ENCODE assay signal across 9 mouse cellular contexts in the genomic region with DNA sequence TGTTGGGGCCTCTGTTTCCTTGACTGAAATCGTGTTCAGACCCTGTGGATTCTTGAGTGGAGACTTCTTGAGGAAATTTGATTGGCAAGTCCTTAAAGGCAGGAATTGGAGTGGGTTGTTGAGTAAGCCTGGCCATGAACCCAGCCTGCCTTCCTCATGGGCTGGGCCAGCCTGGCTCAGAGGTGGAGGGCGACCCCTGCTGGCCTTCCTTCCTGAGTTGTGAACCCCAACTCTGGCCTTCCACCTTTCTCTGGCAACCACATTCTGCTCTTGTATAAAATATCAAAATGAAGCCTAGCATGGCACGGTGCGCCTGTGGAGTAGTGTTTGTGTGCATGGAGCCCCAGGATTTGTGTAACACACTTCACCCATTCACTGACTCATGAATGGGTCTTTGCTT. TPM values are rescaled to one million over a fixed set of nuclear protein-coding genes. Genes with fewer than 3 reads are reported as not detected.
DNase-seq lines count a peak whose midpoint lies in the region; ATAC-seq and TF ChIP-seq lines count a peak whose summit lies in the region.
"Had no signal": no experiment of that assay in that cellular context is flagged by ENCODE, and none has a peak within 500 bp of the region (broad histone marks: within the 10 kb centered on the region; RNA-seq: fewer than 3 reads in every experiment).

No protein-coding gene starts in this region.

- H3K9me3 ChIP-seq in forebrain, postnatal 0 days (ENCODE audit: low read length) = no peaks in the 10 kb centered on the region
- 0 out of 2 replicates have a peak, but pooled peaks cover 2% of the 10 kb centered on the region for H3K9me3 ChIP-seq in forebrain, embryonic 16.5 days (ENCODE audit: control insufficient read depth, low read length)
- no peaks in the 10 kb centered on the region for H3K9me3 ChIP-seq in forebrain, embryonic 10.5 days

- no peak for DNase-seq in forebrain, postnatal 0 days
- peak; percentile 49 for DNase-seq in right cerebral cortex, postnatal 14 days
- no peak for DNase-seq in right cerebral cortex, postnatal 10 days (ENCODE audit: low spot score in 2 of 2)
- peak; percentile 50 for DNase-seq in embryo, embryonic 10.5 days (ENCODE audit: low spot score)
- DNase-seq in lung, adult 18-20 months = peak; percentile 39 to 56
- no peak for DNase-seq in frontal cortex, postnatal 10 days (ENCODE audit: low spot score in 2 of 2)
- DNase-seq in forebrain, embryonic 10.5 days (ENCODE audit: extremely low spot score, low spot score) = no peak

- ATAC-seq in forebrain, postnatal 0 days = no peak
- ATAC-seq in forebrain, embryonic 16.5 days = no peak

- no peaks in the 10 kb centered on the region for H3K27me3 ChIP-seq in forebrain, postnatal 0 days (ENCODE audit: insufficient read depth, low read length)
- no peaks in the 10 kb centered on the region for H3K27me3 ChIP-seq in forebrain, embryonic 16.5 days (replicated peaks; ENCODE audit: control insufficient read depth, insufficient read depth, low read length)
- peaks cover 6% of the 10 kb centered on the region for H3K27me3 ChIP-seq in forebrain, embryonic 10.5 days (ENCODE audit: poor library complexity, severe bottlenecking)

- H3K4me2 ChIP-seq in forebrain, postnatal 0 days (ENCODE audit: low read depth) = no peak overlapping the region
- H3K4me2 ChIP-seq in forebrain, embryonic 16.5 days (ENCODE audit: low read length) = no peak overlapping the region

- no peaks in the 10 kb centered on the region for H3K4me1 ChIP-seq in forebrain, postnatal 0 days (ENCODE audit: insufficient read depth)
- no peaks in the 10 kb centered on the region for H3K4me1 ChIP-seq in forebrain, embryonic 16.5 days (replicated peaks; ENCODE audit: control insufficient read depth, insufficient read depth, low read length)
- 0 out of 2 replicates have a peak, but pooled peaks cover 4% of the 10 kb centered on the region for H3K4me1 ChIP-seq in forebrain, embryonic 10.5 days

- H3K36me3 ChIP-seq in forebrain, postnatal 0 days (ENCODE audit: insufficient read depth) = no peaks in the 10 kb centered on the region
- H3K36me3 ChIP-seq in forebrain, embryonic 16.5 days (ENCODE audit: control insufficient read depth, insufficient read depth) = no peaks in the 10 kb centered on the region
- H3K36me3 ChIP-seq in forebrain, embryonic 10.5 days (replicated peaks) = no peaks in the 10 kb centered on the region

- peak; percentile 51 for TF ChIP-seq CTCF in forebrain, postnatal 0 days (IDR thresholded peaks at IDR 0.05; ENCODE audit: low read depth)

- H3K27ac ChIP-seq in forebrain, postnatal 0 days (ENCODE audit: low read depth, low read length) = no peak overlapping the region
- no peak overlapping the region for H3K27ac ChIP-seq in forebrain, embryonic 16.5 days (ENCODE audit: low read length)
- no peak overlapping the region for H3K27ac ChIP-seq in forebrain, embryonic 10.5 days
- H3K27ac ChIP-seq: macrophage had no signal

- WGBS in forebrain, postnatal 0 days = 43% methylated on average over 4 of the region's 4 CpGs
- 37% methylated on average over 4 of the region's 4 CpGs for WGBS in forebrain, embryonic 16.5 days
- 50% methylated on average over 4 of the region's 4 CpGs for WGBS in forebrain, embryonic 10.5 days

- no peak overlapping the region for H3K9ac ChIP-seq in forebrain, postnatal 0 days
- no peak overlapping the region for H3K9ac ChIP-seq in forebrain, embryonic 16.5 days (replicated peaks; ENCODE audit: low read depth, low read length)

- H3K4me3 ChIP-seq in forebrain, postnatal 0 days (ENCODE audit: low read depth, low read length) = no peak overlapping the region
- no peak overlapping the region for H3K4me3 ChIP-seq in forebrain, embryonic 16.5 days (replicated peaks; ENCODE audit: low read length)
- no peak overlapping the region for H3K4me3 ChIP-seq in forebrain, embryonic 10.5 days

RNA-seq across cellular contexts. Expression of a gene that starts 8.5 kb away (rescaled TPM):
- total RNA-seq in forebrain, postnatal 0 days (2014; rRNA removed) = 0.23 and 0.24 TPM in 2 replicates
- polyA plus RNA-seq in forebrain, postnatal 0 days (2015; fragmentation: Nextera tagmentation; extraction: Ambion mirVana) = 0.33 and 0.39 TPM in 2 replicates
- polyA plus RNA-seq in forebrain, embryonic 16.5 days (2015; fragmentation: Nextera tagmentation; extraction: Ambion mirVana) = 0.11 and 0.22 TPM in 2 replicates
- 0.22 TPM in 1 of 2 replicates, not detected in the other for polyA plus RNA-seq in forebrain, embryonic 10.5 days (2016; fragmentation: Nextera tagmentation; extraction: Ambion mirVana)
- polyA plus RNA-seq: macrophage had no signal

Comparison
In these comparisons a context has a peak if more than half of its experiments do, and no peak if none do; other contexts are left out.
1. DNase-seq: peak in right cerebral cortex, postnatal 14 days (single experiment), embryo, embryonic 10.5 days (single experiment) and lung, adult 18-20 months (2 of 2); none in forebrain, postnatal 0 days (single experiment), right cerebral cortex, postnatal 10 days (0 of 2), frontal cortex, postnatal 10 days (0 of 2) and forebrain, embryonic 10.5 days (single experiment).